Mouse (Mus musculus) stomach, postnatal 0 days (tissue): ENCODE results near the gene Syne3. TPM values are rescaled to one million over a fixed set of nuclear protein-coding genes. Genes with fewer than 3 reads are reported as not detected.

Source experiments
- ATAC-seq: fragments of 200-750 bp; cut with Nextera tagmentation; 2 replicates; pipeline ENCODE4 v1.8.0; 2017; ENCODE audit not compliant: low FRiP score, low TSS enrichment
- DNase-seq: peaks from one replicate; pipeline ENCODE4 v3.0.0-alpha.2; 2016; ENCODE audit warnings: low spot score
- H3K27ac ChIP-seq: fragments of 300-500 bp; sonication (generic); replicated peaks from 2 replicates; pipeline ENCODE4 v1.5.1; 2014; ENCODE audit warnings: mild to moderate bottlenecking, control low read depth
- H3K27me3 ChIP-seq: fragments of 300-500 bp; sonication (generic); 2 replicates; pipeline ENCODE4 v1.6.1; 2014; ENCODE audit warnings: low read length; ENCODE audit not compliant: control insufficient read depth, insufficient read depth
- H3K36me3 ChIP-seq: fragments of 300-500 bp; sonication (generic); 2 replicates; pipeline ENCODE4 v1.6.1; 2014; ENCODE audit warnings: low read length, mixed read lengths; ENCODE audit not compliant: control insufficient read depth, insufficient read depth
- H3K4me1 ChIP-seq: fragments of 300-500 bp; sonication (generic); replicated peaks from 2 replicates; pipeline ENCODE4 v1.6.1; 2014; ENCODE audit warnings: antibody characterized with exemption; ENCODE audit not compliant: control insufficient read depth, insufficient read depth
- H3K4me2 ChIP-seq: fragments of 300-500 bp; sonication (generic); replicated peaks from 2 replicates; pipeline ENCODE4 v1.6.1; 2014; ENCODE audit warnings: low read depth, mild to moderate bottlenecking, control low read depth, moderate library complexity
- H3K4me3 ChIP-seq: fragments of 300-500 bp; sonication (generic); 2 replicates; pipeline ENCODE4 v1.5.1; 2014; ENCODE audit warnings: low read depth, low read length, control low read depth
- H3K9ac ChIP-seq: fragments of 300-500 bp; sonication (generic); 2 replicates; pipeline ENCODE4 v1.6.1; 2014; ENCODE audit warnings: mild to moderate bottlenecking, low read length, control low read depth, mixed read lengths
- H3K9me3 ChIP-seq: fragments of 300-500 bp; sonication (generic); 2 replicates; pipeline ENCODE4 v1.6.1; 2016; ENCODE audit warnings: low read length; ENCODE audit not compliant: control insufficient read depth
- CTCF ChIP-seq: IDR thresholded peaks from 2 replicates; pipeline ENCODE4 v1.5.1; 2016; ENCODE audit warnings: antibody characterized with exemption, low read depth, mild to moderate bottlenecking, moderate library complexity
- EP300 ChIP-seq: optimal IDR thresholded peaks from 2 replicates; pipeline ENCODE3; 2016; ENCODE audit warnings: antibody characterized with exemption
- WGBS: fragments of 180-500 bp; shearing (Covaris S2); extraction: QIAGEN DNeasy Blood & Tissue Kit; methylation state at CpG from one replicate; pipeline ENCODE4 v1.1.7; 2014; 5-methylcytosine and 5-hydroxymethylcytosine counted together
- polyA plus RNA-seq: library from polyadenylated mRNA; unstranded; fragments of >200 nt; fragmentation: Nextera tagmentation; extraction: Ambion mirVana; gene quantifications from 2 replicates; pipeline ENCODE4 v1.2.1, GENCODE M21; 2015

Syne3 gene
- polyA plus RNA-seq, 1 experiment from 2014 or later = 0.72 TPM

- no peak overlapping the region for H3K4me3 ChIP-seq
- 85% methylated on average over 8 of the region's 8 CpGs for WGBS
- TF ChIP-seq CTCF = no peak
- TF ChIP-seq EP300 = no peak
- H3K36me3 ChIP-seq = no peaks in the 10 kb centered on the region
- H3K27me3 ChIP-seq = no peaks in the 10 kb centered on the region
- H3K4me1 ChIP-seq = no peaks in the 10 kb centered on the region
- ATAC-seq (no peak), DNase-seq (no peak)
- no peaks in the 10 kb centered on the region for H3K9me3 ChIP-seq
- no peak overlapping the region for H3K9ac ChIP-seq
- no peak overlapping the region for H3K27ac ChIP-seq
- no peak overlapping the region for H3K4me2 ChIP-seq
These were observed 92.8 kb downstream of the Syne3 start for GRCm38 (mm10) chr12:104916776-104917175.

GRCm38 (mm10) chr12:104915681-104916080 is 93.9 kb downstream of the Syne3 start:
- Histone ChIP-seq H3K4me1 (no peaks in the 10 kb centered on the region), H3K36me3 (no peaks in the 10 kb centered on the region), H3K9me3 (no peaks in the 10 kb centered on the region), H3K27me3 (no peaks in the 10 kb centered on the region), H3K27ac (no peak overlapping the region), H3K9ac (no peak overlapping the region), H3K4me2 (no peak overlapping the region), H3K4me3 (no peak overlapping the region)
- ATAC-seq = no peak
- TF ChIP-seq EP300 (no peak), CTCF (no peak)
- DNase-seq = no peak
- 66% methylated on average over 4 of the region's 4 CpGs for WGBS

- TF ChIP-seq CTCF (no peak), EP300 (no peak)
- Histone ChIP-seq H3K9me3 (no peaks in the 10 kb centered on the region), H3K36me3 (no peaks in the 10 kb centered on the region)
These were observed 96.6 kb downstream of the Syne3 start for GRCm38 (mm10) chr12:104912990-104913389.

GRCm38 (mm10) chr12:104912281-104912933 is 97.2 kb downstream of the Syne3 start:
- Histone ChIP-seq H3K9ac (no peak overlapping the region), H3K4me2 (no peak overlapping the region), H3K27ac (no peak overlapping the region), H3K9me3 (no peaks in the 10 kb centered on the region), H3K36me3 (no peaks in the 10 kb centered on the region), H3K27me3 (no peaks in the 10 kb centered on the region), H3K4me1 (no peaks in the 10 kb centered on the region), H3K4me3 (no peak overlapping the region)
- ATAC-seq (no peak), DNase-seq (no peak)
- WGBS = 53% methylated on average over 10 of the region's 10 CpGs
- TF ChIP-seq EP300 (no peak), CTCF (no peak)

More at GRCm38 (mm10) chr12:104912990-104913389, 96.6 kb downstream of the Syne3 start:
- no peak overlapping the region for H3K9ac ChIP-seq
- H3K27me3 ChIP-seq = no peaks in the 10 kb centered on the region
- ATAC-seq (no peak), DNase-seq (no peak)
- H3K27ac ChIP-seq = no peak overlapping the region
- H3K4me2 ChIP-seq = no peak overlapping the region
- H3K4me3 ChIP-seq = no peak overlapping the region
- H3K4me1 ChIP-seq = no peaks in the 10 kb centered on the region
- 82% methylated on average over 3 of the region's 3 CpGs for WGBS

GRCm38 (mm10) chr12:104909750-104910149 is 99.9 kb downstream of the Syne3 start:
- Histone ChIP-seq H3K4me3 (no peak overlapping the region), H3K27me3 (no peaks in the 10 kb centered on the region), H3K36me3 (no peaks in the 10 kb centered on the region), H3K4me2 (no peak overlapping the region), H3K9ac (no peak overlapping the region), H3K9me3 (no peaks in the 10 kb centered on the region), H3K4me1 (no peaks in the 10 kb centered on the region), H3K27ac (no peak overlapping the region)
- ATAC-seq (no peak), DNase-seq (no peak)
- 87% methylated on average over 4 of the region's 4 CpGs for WGBS
- TF ChIP-seq EP300 (no peak), CTCF (no peak)

GRCm38 (mm10) chr12:104908986-104909385 is 100.6 kb downstream of the Syne3 start:
- H3K27me3 ChIP-seq = no peaks in the 10 kb centered on the region
- H3K9me3 ChIP-seq = no peaks in the 10 kb centered on the region
- H3K4me1 ChIP-seq = no peaks in the 10 kb centered on the region
- H3K36me3 ChIP-seq = no peaks in the 10 kb centered on the region
- no peak for ATAC-seq
- no peak for TF ChIP-seq CTCF
- no peak overlapping the region for H3K4me2 ChIP-seq
- H3K27ac ChIP-seq = no peak overlapping the region
- H3K9ac ChIP-seq = no peak overlapping the region
- no peak for DNase-seq
- WGBS = 64% methylated on average over 5 of the region's 5 CpGs
- no peak overlapping the region for H3K4me3 ChIP-seq
